Mouse (Mus musculus) CD4-positive helper T cell, adult 2 months (primary cell): ENCODE measurements at regions not wholly inside any gene's neighbourhood (a gene's known extent, or its start where the extent isn't known, plus 50 kb on each side); places are given as distances from the start of the nearest gene placed in this dataset.

ENCODE experiments used
- DNase-seq: peaks from one replicate; pipeline ENCODE4 v3.0.0-alpha.2; 2012; ENCODE audit warnings: low read depth, missing footprints, low spot score

- no peak for DNase-seq
These were observed 402.2 kb upstream of the Smim15 start for GRCm38 (mm10) chr13:107641926-107642657.

- no peak for DNase-seq
These were observed 404.6 kb upstream of the Smim15 start for GRCm38 (mm10) chr13:107639620-107640019.

GRCm38 (mm10) chr13:107637269-107637668, 407.0 kb upstream of the Smim15 start:
- DNase-seq, result no peak

- no peak for DNase-seq
These were observed 409.1 kb upstream of the Smim15 start for GRCm38 (mm10) chr13:107635114-107635513.

GRCm38 (mm10) chr13:107627073-107627472, 417.2 kb upstream of the Smim15 start:
- DNase-seq, result no peak

- no peak for DNase-seq
These were observed 417.6 kb upstream of the Smim15 start for GRCm38 (mm10) chr13:107626670-107627069.

GRCm38 (mm10) chr13:107621337-107621736, 422.9 kb upstream of the Smim15 start:
- DNase-seq, result no peak

GRCm38 (mm10) chr13:107620887-107621286, 423.4 kb upstream of the Smim15 start:
- no peak for DNase-seq

- no peak for DNase-seq
These were observed 424.0 kb upstream of the Smim15 start for GRCm38 (mm10) chr13:107620210-107620609.

GRCm38 (mm10) chr13:107619430-107619927, 424.8 kb upstream of the Smim15 start:
- DNase-seq, result peak; percentile 10

GRCm38 (mm10) chr13:107618796-107619429, 425.3 kb upstream of the Smim15 start:
- no peak for DNase-seq

- DNase-seq, result no peak
These were observed 425.9 kb upstream of the Smim15 start for GRCm38 (mm10) chr13:107618369-107618771.

- DNase-seq, result no peak
These were observed 426.7 kb upstream of the Smim15 start for GRCm38 (mm10) chr13:107617582-107617981.

GRCm38 (mm10) chr13:107616775-107617174, 427.5 kb upstream of the Smim15 start:
- no peak for DNase-seq

GRCm38 (mm10) chr13:107608996-107609503, 435.2 kb upstream of the Smim15 start:
- no peak for DNase-seq

GRCm38 (mm10) chr13:107607294-107607693, 437.0 kb upstream of the Smim15 start:
- DNase-seq, result no peak

GRCm38 (mm10) chr13:107602149-107602548, 442.1 kb upstream of the Smim15 start:
- DNase-seq, result no peak

GRCm38 (mm10) chr13:107601132-107601439, 443.2 kb upstream of the Smim15 start:
- no peak for DNase-seq

- DNase-seq, result no peak
These were observed 443.7 kb upstream of the Smim15 start for GRCm38 (mm10) chr13:107600331-107601131.

GRCm38 (mm10) chr13:107599094-107599644, 445.1 kb upstream of the Smim15 start:
- no peak for DNase-seq

GRCm38 (mm10) chr13:107598391-107598790, 445.9 kb upstream of the Smim15 start:
- no peak for DNase-seq

GRCm38 (mm10) chr13:107597217-107597616, 447.0 kb upstream of the Smim15 start:
- no peak for DNase-seq
